Mouse (Mus musculus): Measurements from ENCODE around the gene 1700022I11Rik.

Gene 1700022I11Rik

GRCm38 (mm10) chr4:43001272-43001671 is 31.9 kb downstream of the 1700022I11Rik start:
- DNase-seq (ENCODE audit: low spot score) = no peak

GRCm38 (mm10) chr4:43002756-43003439 is 33.5 kb downstream of the 1700022I11Rik start:
- peak; percentile 75 for DNase-seq (ENCODE audit: low spot score)

GRCm38 (mm10) chr4:43004951-43005350 is 35.5 kb downstream of the 1700022I11Rik start:
- no peak for DNase-seq (ENCODE audit: low spot score)

- no peak for DNase-seq (ENCODE audit: low spot score)
Observed at GRCm38 (mm10) chr4:43005765-43006164, 36.4 kb downstream of the 1700022I11Rik start.

- peak; percentile 87 for DNase-seq (ENCODE audit: low spot score)
Observed at GRCm38 (mm10) chr4:43010161-43011038, 41.0 kb downstream of the 1700022I11Rik start, which contains the start of gene Fancg. Fancg (minus strand) TSS chr4:43010506.

- no peak for DNase-seq (ENCODE audit: low spot score)
Observed at GRCm38 (mm10) chr4:43012091-43012490, 42.7 kb downstream of the 1700022I11Rik start.

GRCm38 (mm10) chr4:43018156-43018555 is 48.8 kb downstream of the 1700022I11Rik start:
- no peak for DNase-seq (ENCODE audit: low spot score)

- DNase-seq (ENCODE audit: low spot score) = no peak
Observed at GRCm38 (mm10) chr4:43019176-43019575, 49.8 kb downstream of the 1700022I11Rik start.

- DNase-seq (ENCODE audit: low spot score) = no peak
Observed at GRCm38 (mm10) chr4:43019641-43020465, 50.4 kb downstream of the 1700022I11Rik start.

GRCm38 (mm10) chr4:43020876-43021275 is 51.5 kb downstream of the 1700022I11Rik start:
- DNase-seq (ENCODE audit: low spot score) = no peak

GRCm38 (mm10) chr4:43021341-43021740 is 51.9 kb downstream of the 1700022I11Rik start:
- DNase-seq (ENCODE audit: low spot score) = peak; percentile 79

- no peak for DNase-seq (ENCODE audit: low spot score)
Observed at GRCm38 (mm10) chr4:43024673-43025072, 55.3 kb downstream of the 1700022I11Rik start.

GRCm38 (mm10) chr4:43025084-43025960 is 55.9 kb downstream of the 1700022I11Rik start, which contains the start of gene Pigo:
Pigo (minus strand) TSS chr4:43025819.
- peak; percentile 97 for DNase-seq (ENCODE audit: low spot score)

- no peak for DNase-seq (ENCODE audit: low spot score)
Observed at GRCm38 (mm10) chr4:43029121-43029520, 59.7 kb downstream of the 1700022I11Rik start.

- no peak for DNase-seq (ENCODE audit: low spot score)
Observed at GRCm38 (mm10) chr4:43029749-43030148, 60.3 kb downstream of the 1700022I11Rik start.

GRCm38 (mm10) chr4:43030352-43030751 is 60.9 kb downstream of the 1700022I11Rik start:
- DNase-seq (ENCODE audit: low spot score) = no peak

- peak; percentile 68 for DNase-seq (ENCODE audit: low spot score)
Observed at GRCm38 (mm10) chr4:43030780-43031230, 61.4 kb downstream of the 1700022I11Rik start.

- peak; percentile 92 for DNase-seq (ENCODE audit: low spot score)
Observed at GRCm38 (mm10) chr4:43031237-43031995, 62.0 kb downstream of the 1700022I11Rik start, which contains the start of gene Stoml2. Stoml2 (minus strand) TSS chr4:43031710.

GRCm38 (mm10) chr4:43032501-43032900 is 63.1 kb downstream of the 1700022I11Rik start:
- DNase-seq (ENCODE audit: low spot score) = no peak
